Mouse (Mus musculus) heart, adult 2 months (tissue): ENCODE data around the gene Gm973. TPM values are rescaled to one million over a fixed set of nuclear protein-coding genes. Genes with fewer than 3 reads are reported as not detected.

ENCODE experiments used
- DNase-seq, 2 experiments: peaks; one replicate each; pipeline ENCODE4 v3.0.0; 2021
- H3K27ac ChIP-seq: fragments of 200-600 bp; 2 replicates; pipeline ENCODE4 v1.8.1; 2022
- H3K27me3 ChIP-seq: fragments of 200-500 bp; 2 replicates; pipeline ENCODE4 v1.6.1; 2012; ENCODE audit warnings: mild to moderate bottlenecking, low read length, inconsistent platforms, mixed read lengths; ENCODE audit not compliant: control insufficient read depth, insufficient read depth
- H3K36me3 ChIP-seq: fragments of 200-500 bp; 2 replicates; pipeline ENCODE4 v1.6.1; 2012; ENCODE audit warnings: low read length, inconsistent platforms; ENCODE audit not compliant: control insufficient read depth, insufficient read depth
- H3K4me1 ChIP-seq: fragments of 200-500 bp; 2 replicates; pipeline ENCODE4 v1.6.1; 2011; ENCODE audit warnings: low read length; ENCODE audit not compliant: control insufficient read depth, insufficient read depth
- H3K4me3 ChIP-seq: fragments of 200-600 bp; 2 replicates; pipeline ENCODE4 v1.8.1; 2022
- H3K79me2 ChIP-seq: fragments of 200-500 bp; replicated peaks from 2 replicates; pipeline ENCODE4 v1.6.1; 2012; ENCODE audit warnings: mild to moderate bottlenecking, inconsistent platforms, low read length, moderate library complexity, mixed read lengths; ENCODE audit not compliant: control insufficient read depth, insufficient read depth
- H3K9ac ChIP-seq: fragments of 200-500 bp; 2 replicates; pipeline ENCODE4 v1.6.1; 2012; ENCODE audit warnings: low read depth, mild to moderate bottlenecking, control low read depth, inconsistent platforms, low read length, mixed read lengths
- CTCF ChIP-seq: fragments of 200-600 bp; IDR thresholded peaks from 2 replicates; pipeline ENCODE4 v1.8.1; 2022; ENCODE audit warnings: antibody characterized with exemption, mild to moderate bottlenecking, moderate library complexity
- EP300 ChIP-seq: fragments of 200-500 bp; IDR thresholded peaks from 2 replicates; pipeline ENCODE4 v1.6.1; 2011; ENCODE audit warnings: low read depth, low read length, control low read depth; ENCODE audit not compliant: insufficient read depth
- POLR2A ChIP-seq: fragments of 200-500 bp; IDR thresholded peaks from 2 replicates; pipeline ENCODE4 v1.6.1; 2011; ENCODE audit warnings: mild to moderate bottlenecking, low read depth, low read length, control low read depth; ENCODE audit not compliant: insufficient read depth
- WGBS: fragments of 180-500 bp; shearing (Covaris S2); methylation state at CpG from one replicate; pipeline ENCODE4 v1.1.7; 2018; 5-methylcytosine and 5-hydroxymethylcytosine counted together
- intact Hi-C: fragments of 180-260 bp; cut with DNase I; formaldehyde crosslinking; loops from one replicate; pipeline ENCODE4 v1.15.1; 2025
- polyA plus RNA-seq: library from polyadenylated mRNA; depleted of rRNA; stranded (reverse); fragments of >200 nt; gene quantifications from 2 replicates; pipeline ENCODE4 v1.2.3, GENCODE M21; 2012
- total RNA-seq, 2 experiments: library from RNA; stranded (reverse); gene quantifications; 2 replicates each; pipeline ENCODE4 v1.2.3; 2021

Gene Gm973
- total and polyA plus RNA-seq, 3 experiments, result 0.30 to 0.45 TPM; not detected in 1

- Histone ChIP-seq H3K79me2 (no peaks in the 10 kb centered on the region), H3K27ac (no peak overlapping the region), H3K9ac (no peak overlapping the region), H3K4me3 (no peak overlapping the region), H3K36me3 (no peaks in the 10 kb centered on the region), H3K27me3 (no peaks in the 10 kb centered on the region), H3K4me1 (peaks cover 2% of the 10 kb centered on the region; the same call in 1 of the 2 replicates)
- DNase-seq, result no peak
- TF ChIP-seq EP300 (no peak), CTCF (no peak)
- 60% methylated on average over 3 of the region's 3 CpGs for WGBS
- intact Hi-C loops, result no loop called here
Observed at GRCm38 (mm10) chr1:59478911-59479310, 37.2 kb upstream of the Gm973 start.

GRCm38 (mm10) chr1:59480821-59481455, 35.1 kb upstream of the Gm973 start:
- DNase-seq, result peak in 1 of 2 experiments; percentile 8
- no peaks in the 10 kb centered on the region for H3K79me2 ChIP-seq
- TF ChIP-seq CTCF, result no peak
- no peak for TF ChIP-seq EP300
- no peak for TF ChIP-seq POLR2A

GRCm38 (mm10) chr1:59481456-59482291, 34.4 kb upstream of the Gm973 start:
- no peaks in the 10 kb centered on the region for H3K27me3 ChIP-seq
- WGBS, result under 1% methylated on average over 57 of the region's 57 CpGs

More at GRCm38 (mm10) chr1:59480821-59481455, 35.1 kb upstream of the Gm973 start:
- peaks cover 2% of the 10 kb centered on the region; the same call in 1 of the 2 replicates for H3K4me1 ChIP-seq
- peak overlapping the region; percentile 78 for H3K27ac ChIP-seq
- WGBS, result 29% methylated on average over 23 of the region's 23 CpGs
- intact Hi-C loops, result loop anchor here (5.0 kb wide), 2 partner anchors 164 to 244 kb away; partner anchors contain the start of gene Als2
- no peaks in the 10 kb centered on the region for H3K27me3 ChIP-seq
- no peaks in the 10 kb centered on the region for H3K36me3 ChIP-seq
- peak overlapping the region; percentile 72 for H3K4me3 ChIP-seq
- H3K9ac ChIP-seq, result peak overlapping the region; percentile 45

GRCm38 (mm10) chr1:59482331-59482695, 33.8 kb upstream of the Gm973 start, which contains the start of gene Fzd7:
Fzd7 (plus strand) TSS chr1:59482424.
- DNase-seq, result no peak
- peak within 1 kb of the TSS; percentile 74 for H3K9ac ChIP-seq
- peaks cover 2% of the 10 kb centered on the region; the same call in 1 of the 2 replicates for H3K4me1 ChIP-seq
- peak within 1 kb of the TSS; percentile 87 for H3K27ac ChIP-seq
- no peaks in the 10 kb centered on the region for H3K36me3 ChIP-seq
- peak within 1 kb of the TSS; percentile 84 for H3K4me3 ChIP-seq
- no peaks in the 10 kb centered on the region for H3K27me3 ChIP-seq
- intact Hi-C loops, result loop anchor here (2.0 to 5.0 kb wide), 3 partner anchors 102 to 245 kb away; partner anchors contain the start of gene Als2
- under 1% methylated on average over 34 of the region's 35 CpGs for WGBS
- peak; percentile 1; the same call in 1 of the 2 replicates for TF ChIP-seq CTCF
- TF ChIP-seq EP300, result no peak
- no peak for TF ChIP-seq POLR2A
- H3K79me2 ChIP-seq, result no peaks in the 10 kb centered on the region

More at GRCm38 (mm10) chr1:59481456-59482291, 34.4 kb upstream of the Gm973 start:
- H3K36me3 ChIP-seq, result no peaks in the 10 kb centered on the region
- peaks cover 2% of the 10 kb centered on the region; the same call in 1 of the 2 replicates for H3K4me1 ChIP-seq
- no peaks in the 10 kb centered on the region for H3K79me2 ChIP-seq
- TF ChIP-seq POLR2A (peak; percentile 83), CTCF (peak; percentile 38), EP300 (peak; percentile 13; the same call in 1 of the 2 replicates)
- H3K27ac ChIP-seq, result peak overlapping the region; percentile 87
- DNase-seq, result peak; percentile 92 to 95
- intact Hi-C loops, result loop anchor here (2.0 to 5.0 kb wide), 3 partner anchors 103 to 244 kb away; partner anchors contain the start of gene Als2
- peak overlapping the region; percentile 84 for H3K4me3 ChIP-seq
- H3K9ac ChIP-seq, result peak overlapping the region; percentile 74

DNA sequence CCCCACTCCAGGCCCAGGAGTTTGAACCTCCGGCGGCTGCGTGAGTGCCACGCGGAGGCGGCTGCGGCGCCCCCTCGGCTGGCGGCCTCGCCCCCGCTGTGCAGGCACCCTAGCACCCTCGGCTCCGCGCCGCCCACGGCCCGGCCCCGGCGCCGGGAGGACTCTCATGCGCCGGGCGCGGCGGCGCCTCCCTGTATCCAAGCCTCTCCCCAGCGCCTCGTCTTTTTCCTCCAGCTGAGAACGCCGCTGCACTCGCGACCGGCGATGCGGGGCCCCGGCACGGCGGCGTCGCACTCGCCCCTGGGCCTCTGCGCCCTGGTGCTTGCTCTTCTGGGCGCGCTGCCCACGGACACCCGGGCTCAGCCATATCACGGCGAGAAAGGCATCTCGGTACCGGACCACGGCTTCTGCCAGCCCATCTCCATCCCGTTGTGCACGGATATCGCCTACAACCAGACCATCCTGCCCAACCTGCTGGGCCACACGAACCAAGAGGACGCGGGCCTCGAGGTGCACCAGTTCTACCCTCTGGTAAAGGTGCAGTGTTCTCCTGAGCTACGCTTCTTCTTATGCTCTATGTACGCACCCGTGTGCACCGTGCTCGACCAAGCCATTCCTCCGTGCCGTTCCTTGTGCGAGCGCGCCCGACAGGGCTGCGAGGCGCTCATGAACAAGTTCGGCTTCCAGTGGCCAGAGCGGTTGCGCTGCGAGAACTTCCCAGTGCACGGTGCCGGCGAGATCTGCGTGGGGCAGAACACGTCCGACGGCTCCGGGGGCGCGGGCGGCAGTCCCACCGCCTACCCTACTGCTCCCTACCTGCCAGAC, 33.2 kb upstream of the Gm973 start:
- peak overlapping the region; percentile 74 for H3K9ac ChIP-seq
- no peaks in the 10 kb centered on the region for H3K79me2 ChIP-seq
- H3K36me3 ChIP-seq, result no peaks in the 10 kb centered on the region
- H3K27ac ChIP-seq, result peak overlapping the region; percentile 87
- intact Hi-C loops, result loop anchor here (2.0 to 5.0 kb wide), 3 partner anchors 102 to 246 kb away; partner anchors contain the start of gene Als2
- TF ChIP-seq EP300, result no peak
- no peak for TF ChIP-seq CTCF
- no peak for TF ChIP-seq POLR2A
- no peaks in the 10 kb centered on the region for H3K27me3 ChIP-seq
- H3K4me3 ChIP-seq, result peak overlapping the region; percentile 84
- DNase-seq, result peak; percentile 67 to 73
- under 1% methylated on average over 85 of the region's 88 CpGs for WGBS
- peaks cover 2% of the 10 kb centered on the region for H3K4me1 ChIP-seq
